Mouse (Mus musculus) G1E (cell line): ENCODE results near the gene Clec12b. TPM values are rescaled to one million over a fixed set of nuclear protein-coding genes. Genes with fewer than 3 reads are reported as not detected.
"Not testable (repeated sequence)": the region's sequence is repeated elsewhere in the genome, so short reads cannot be mapped to it uniquely, and the experiment has no call there.

ENCODE experiments used
- ATAC-seq: 2 replicates; pipeline ENCODE4 v1.8.0; 2016; ENCODE audit warnings: mild to moderate bottlenecking; ENCODE audit not compliant: insufficient number of reproducible peaks, poor library complexity, low FRiP score, severe bottlenecking; ENCODE audit errors: extremely low read depth
- DNase-seq: peaks from one replicate; pipeline ENCODE4 v3.0.0; 2012; ENCODE audit warnings: low spot score
- H3K27me3 ChIP-seq: 2 replicates; pipeline ENCODE4 v1.6.1; 2012; ENCODE audit warnings: mild to moderate bottlenecking, low read length, inconsistent platforms; ENCODE audit not compliant: insufficient read depth
- H3K36me3 ChIP-seq: replicated peaks from 2 replicates; pipeline ENCODE3; 2012; ENCODE audit warnings: mild to moderate bottlenecking, inconsistent platforms
- H3K4me1 ChIP-seq: 2 replicates; pipeline ENCODE4 v1.6.1; 2012; ENCODE audit warnings: low read depth, low read length, inconsistent platforms, mixed read lengths; ENCODE audit not compliant: insufficient read depth
- H3K4me3 ChIP-seq: 2 replicates; pipeline ENCODE4 v1.5.1; 2012; ENCODE audit warnings: low read depth, mild to moderate bottlenecking, inconsistent platforms, low read length, moderate library complexity, mixed read lengths
- H3K9me3 ChIP-seq: replicated peaks from 2 replicates; pipeline ENCODE4 v1.6.1; 2012; ENCODE audit warnings: inconsistent platforms
- CTCF ChIP-seq: IDR thresholded peaks from 2 replicates; pipeline ENCODE4 v1.5.1; 2012; ENCODE audit warnings: low read depth, low read length, inconsistent platforms, mixed read lengths
- GATA1 ChIP-seq: IDR thresholded peaks from 2 replicates; pipeline ENCODE4 v1.6.1; 2012; ENCODE audit warnings: borderline replicate concordance, low read length, inconsistent platforms, mixed read lengths
- GATA2 ChIP-seq: IDR thresholded peaks from 2 replicates; pipeline ENCODE4 v1.6.1; 2012; ENCODE audit warnings: low read depth, low read length, inconsistent platforms, borderline replicate concordance
- POLR2AphosphoS5 ChIP-seq: IDR thresholded peaks from 2 replicates; pipeline ENCODE4 v1.6.1; 2012; ENCODE audit warnings: low read depth, low read length, inconsistent platforms; ENCODE audit not compliant: insufficient replicate concordance
- TAL1 ChIP-seq: conservative IDR thresholded peaks from 2 replicates; pipeline ENCODE4 v1.6.1; 2012; ENCODE audit warnings: low read depth, low read length, inconsistent platforms, mixed read lengths
- polyA plus RNA-seq: library from polyadenylated mRNA; stranded (reverse); fragments of >175 nt; gene quantifications from 2 replicates; pipeline ENCODE4 v1.2.3, GENCODE M21; 2012
- total RNA-seq, 2 experiments: library from RNA; stranded (forward) in 1 of 2; stranded (reverse) in 1 of 2; fragments of 200-1000 nt in 1 of 2; fragments of >200 nt in 1 of 2; fragmentation: Nextera tagmentation in 1 of 2; gene quantifications; 2 replicates each; pipeline ENCODE4 v1.2.3; 2014 to 2017

The Clec12b gene
- total and polyA plus RNA-seq, 3 experiments: 0.11 TPM; not detected in 2

DNA sequence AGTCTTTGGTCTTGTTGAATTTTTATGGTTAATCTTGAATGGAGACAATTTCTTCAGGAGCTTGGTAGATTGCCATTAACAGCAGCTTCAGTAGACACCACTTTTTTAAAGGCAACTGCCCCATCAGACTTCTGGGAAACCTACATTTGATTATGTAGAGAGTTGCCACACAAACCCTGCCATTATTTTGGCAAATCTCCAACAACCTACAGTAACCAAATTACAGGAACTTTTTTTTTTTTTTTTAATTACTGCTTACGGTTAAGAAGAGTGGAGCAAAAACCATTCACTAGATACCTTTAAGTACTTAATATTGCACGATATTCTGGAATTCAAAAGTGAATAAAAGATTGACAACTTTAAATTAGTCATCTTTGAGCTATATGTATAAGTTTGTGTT, 26.2 kb downstream of the Clec12b start:
- Histone ChIP-seq H3K9me3 (no peaks in the 10 kb centered on the region), H3K27me3 (no peaks in the 10 kb centered on the region), H3K36me3 (no peaks in the 10 kb centered on the region), H3K4me3 (no peak overlapping the region), H3K4me1 (no peaks in the 10 kb centered on the region)
- DNase-seq (no peak), ATAC-seq (no peak)
- TF ChIP-seq CTCF (no peak), GATA1 (no peak)

DNA sequence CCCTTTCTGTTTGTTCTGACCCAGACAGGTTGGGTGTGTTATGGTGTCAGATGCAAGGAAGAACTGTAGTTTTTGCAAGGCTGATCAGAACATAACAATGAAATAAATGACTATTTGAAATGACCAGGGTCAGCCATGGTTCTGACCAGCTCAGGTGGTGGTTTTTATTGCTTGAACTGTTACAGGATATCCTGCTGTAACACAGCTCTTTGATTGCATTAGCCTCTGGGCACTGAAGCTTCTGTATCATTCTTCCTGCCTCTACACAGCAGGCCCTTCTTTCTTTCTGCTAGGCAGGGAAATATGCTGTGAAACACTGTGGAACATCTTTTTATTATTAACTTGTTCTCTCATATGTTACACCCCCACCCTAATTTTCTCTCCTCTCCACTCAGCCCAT, 29.2 kb downstream of the Clec12b start:
- Histone ChIP-seq H3K27me3 (no peaks in the 10 kb centered on the region), H3K36me3 (no peaks in the 10 kb centered on the region), H3K4me1 (no peaks in the 10 kb centered on the region), H3K9me3 (no peaks in the 10 kb centered on the region), H3K4me3 (no peak overlapping the region)
- DNase-seq: no peak
- TF ChIP-seq GATA2: no peak
- no peak for TF ChIP-seq GATA1
- no peak for TF ChIP-seq CTCF
- TF ChIP-seq TAL1: no peak
- no peak for TF ChIP-seq POLR2AphosphoS5
- ATAC-seq: no peak

DNA sequence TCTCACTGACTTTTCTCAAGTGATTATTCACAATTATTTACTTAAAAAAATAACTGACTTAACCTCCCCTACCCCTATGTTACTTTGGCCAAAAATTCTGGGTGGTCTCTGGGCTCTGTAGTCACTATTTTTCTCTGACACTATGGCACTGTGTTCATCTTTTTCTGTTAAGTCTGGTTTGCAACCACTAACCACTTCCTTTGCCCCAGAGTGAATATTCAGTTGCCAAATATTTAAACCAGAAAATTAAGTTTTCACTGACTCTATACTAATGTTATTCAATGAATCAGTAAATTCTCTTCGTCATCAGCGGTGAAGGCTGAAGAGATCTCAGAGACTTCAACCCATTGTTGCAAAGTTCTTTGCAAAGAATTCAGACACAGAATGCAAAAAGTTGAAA, 29.9 kb downstream of the Clec12b start:
- H3K9me3 ChIP-seq: peaks cover 2% of the 10 kb centered on the region; the same call in 1 of the 2 replicates
- H3K27me3 ChIP-seq: no peaks in the 10 kb centered on the region
- no peak for ATAC-seq
- no peak overlapping the region for H3K4me3 ChIP-seq
- H3K36me3 ChIP-seq: no peaks in the 10 kb centered on the region
- H3K4me1 ChIP-seq: no peaks in the 10 kb centered on the region
- DNase-seq: no peak
- TF ChIP-seq GATA1 (no peak), TAL1 (no peak), POLR2AphosphoS5 (no peak), GATA2 (no peak), CTCF (no peak)

DNA sequence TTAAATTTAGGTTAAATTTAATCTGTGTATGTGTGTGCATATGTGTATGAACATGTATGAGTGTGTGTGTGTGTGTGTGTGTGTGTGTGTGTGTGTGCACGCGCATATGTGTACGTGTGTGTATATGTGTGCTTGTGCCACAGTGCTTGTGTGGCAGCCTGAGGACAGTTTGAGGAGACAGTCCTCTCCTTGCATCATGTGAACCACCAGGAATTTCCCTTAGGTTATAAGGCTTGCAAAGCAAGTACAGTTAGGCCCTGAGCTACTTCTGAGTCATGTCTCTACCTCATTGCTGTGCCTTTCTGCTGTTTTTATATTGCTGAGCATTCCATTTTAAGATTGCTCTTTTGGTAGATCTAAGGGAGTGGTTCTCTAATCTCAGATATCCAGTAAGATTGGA, 34.6 kb downstream of the Clec12b start:
- H3K27me3 ChIP-seq: no peaks in the 10 kb centered on the region
- ATAC-seq: no peak
- DNase-seq: no peak
- no peak overlapping the region for H3K4me3 ChIP-seq
- H3K4me1 ChIP-seq: no peaks in the 10 kb centered on the region
- no peak for TF ChIP-seq TAL1
- TF ChIP-seq GATA2: no peak
- no peak for TF ChIP-seq GATA1
- H3K36me3 ChIP-seq: no peaks in the 10 kb centered on the region
- H3K9me3 ChIP-seq: peaks cover 6% of the 10 kb centered on the region; the same call in 1 of the 2 replicates

DNA sequence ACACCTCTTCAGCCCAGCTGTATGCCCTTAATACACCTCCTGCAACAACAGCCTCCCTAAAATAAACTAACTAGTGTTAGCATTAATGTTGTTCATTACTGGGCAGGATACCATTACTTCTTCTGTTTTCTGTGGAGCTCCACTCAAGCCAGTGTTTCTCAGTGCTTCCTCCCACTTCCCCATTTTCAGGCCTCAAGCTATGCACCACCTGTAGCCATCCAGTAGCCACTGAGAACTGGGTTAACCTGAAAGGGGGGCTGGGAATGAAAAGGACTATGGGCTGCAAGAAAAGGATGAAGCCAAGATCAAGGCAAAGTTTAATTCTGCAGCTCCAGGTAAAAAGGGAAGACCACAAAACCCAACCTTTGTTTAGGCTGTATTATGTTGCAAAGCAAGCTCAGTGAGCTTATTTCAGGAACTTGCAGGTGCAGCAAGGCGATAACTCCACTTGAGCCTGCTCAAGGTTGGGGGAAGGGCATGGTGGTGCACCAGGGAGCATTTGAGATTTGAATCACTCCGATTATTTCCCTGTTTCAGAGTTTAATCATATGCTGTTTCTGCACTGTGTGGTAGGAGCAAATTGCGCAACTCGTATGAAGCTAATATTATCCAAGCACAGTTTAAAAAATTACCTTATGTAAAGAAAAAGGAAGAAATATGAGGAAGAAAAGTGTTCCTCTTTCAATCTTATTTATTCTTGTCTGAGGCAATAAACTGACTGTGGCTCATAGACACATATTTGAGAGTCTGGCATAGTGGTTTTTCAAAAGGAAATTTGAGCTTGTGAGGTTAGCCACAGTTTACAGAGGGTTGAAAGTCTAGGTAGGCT, 35.9 kb downstream of the Clec12b start:
- H3K27me3 ChIP-seq: no peaks in the 10 kb centered on the region
- ATAC-seq (no peak; the same call in 1 of the 2 replicates), DNase-seq (no peak)
- no peaks in the 10 kb centered on the region for H3K4me1 ChIP-seq
- no peaks in the 10 kb centered on the region for H3K36me3 ChIP-seq
- H3K4me3 ChIP-seq: no peak overlapping the region
- TF ChIP-seq GATA1 (no peak), POLR2AphosphoS5 (no peak), TAL1 (no peak), CTCF (no peak), GATA2 (no peak)
- peaks cover 6% of the 10 kb centered on the region; the same call in 1 of the 2 replicates for H3K9me3 ChIP-seq

DNA sequence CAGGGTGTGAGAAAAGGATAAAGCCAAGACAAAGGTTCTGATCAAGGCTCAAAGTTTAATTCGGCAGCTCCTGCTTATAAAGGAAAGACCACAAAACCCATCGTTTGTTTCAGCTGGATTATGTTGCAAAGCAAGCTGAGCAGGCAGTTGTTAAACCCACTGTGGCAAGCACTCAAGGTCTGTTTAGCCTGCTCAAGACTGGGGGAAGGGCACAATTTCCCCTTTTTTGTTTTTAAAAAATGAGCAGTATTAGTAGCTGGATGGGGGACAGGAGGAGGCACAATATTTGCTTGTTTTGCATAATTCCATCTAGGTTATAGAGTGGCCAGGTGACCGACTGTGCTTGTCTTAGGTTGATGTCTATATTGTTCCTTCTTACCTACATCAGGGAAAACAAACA, 41.3 kb downstream of the Clec12b start:
- TF ChIP-seq POLR2AphosphoS5 (no peak), GATA2 (no peak), GATA1 (no peak), CTCF (no peak)
- no peaks in the 10 kb centered on the region for H3K4me1 ChIP-seq
- H3K9me3 ChIP-seq: peaks cover 6% of the 10 kb centered on the region; the same call in 1 of the 2 replicates
- H3K4me3 ChIP-seq: no peak overlapping the region
- H3K36me3 ChIP-seq: no peaks in the 10 kb centered on the region
- ATAC-seq: no peak
- DNase-seq: no peak
- no peaks in the 10 kb centered on the region for H3K27me3 ChIP-seq

DNA sequence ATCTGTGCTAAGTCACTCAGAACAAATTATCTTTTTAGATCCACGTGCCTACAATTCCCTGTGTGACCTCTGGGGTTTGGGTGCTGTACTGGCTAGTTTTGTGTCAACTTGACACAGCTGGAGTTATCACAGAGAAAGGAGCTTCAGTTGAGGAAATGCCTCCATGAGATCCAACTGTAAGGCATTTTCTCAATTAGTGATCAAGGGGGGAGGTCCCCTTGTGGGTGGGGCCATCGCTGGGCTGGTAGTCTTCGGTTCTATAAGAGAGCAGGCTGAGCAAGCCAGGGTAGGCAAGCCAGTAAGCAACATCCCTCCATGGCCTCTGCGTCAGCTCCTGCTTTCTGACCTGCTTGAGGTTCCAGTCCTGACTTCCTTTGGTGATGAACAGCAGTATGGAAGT, 43.3 kb downstream of the Clec12b start, which contains the start of gene Clec12a:
Clec12a (plus strand) TSS at position 301 of the 400 bp plus-strand sequence.
- not testable (repeated sequence) for H3K36me3 ChIP-seq, H3K4me1 ChIP-seq, ATAC-seq, H3K9me3 ChIP-seq, H3K27me3 ChIP-seq, DNase-seq, H3K4me3 ChIP-seq
